13 mouse cellular contexts compared by ENCODE assay signal in the genomic region with DNA sequence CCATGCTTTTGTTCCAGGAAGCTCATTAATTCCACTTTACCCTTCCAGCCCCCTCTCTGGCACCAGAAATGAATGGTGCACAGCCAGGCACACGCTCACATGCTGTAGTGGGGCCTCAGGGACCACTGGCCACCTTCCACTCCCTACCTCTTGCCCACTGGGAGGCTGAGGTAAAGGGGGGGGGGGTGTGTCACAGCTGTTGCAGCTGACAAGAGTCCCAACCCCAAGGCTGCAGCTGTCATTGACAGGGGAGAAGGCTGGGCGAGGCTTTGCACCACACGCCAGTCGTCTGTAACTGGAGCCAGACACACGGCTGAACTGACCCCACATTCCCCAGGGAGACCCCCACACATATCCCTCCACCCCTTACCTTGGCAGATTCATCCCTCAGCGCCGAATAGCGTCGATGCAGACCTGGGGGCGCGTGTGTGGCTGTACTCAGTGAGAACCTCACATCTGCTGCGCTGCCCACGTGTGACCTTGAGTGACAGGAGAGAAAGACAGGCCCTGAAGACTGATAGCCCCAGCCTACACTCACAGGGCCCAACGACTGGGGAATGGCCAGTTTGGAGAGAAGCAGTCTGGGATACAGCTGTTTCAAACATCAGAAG. TPM values are rescaled to one million over a fixed set of nuclear protein-coding genes. Genes with fewer than 3 reads are reported as not detected.
DNase-seq lines count a peak whose midpoint lies in the region; ATAC-seq and TF ChIP-seq lines count a peak whose summit lies in the region.
"Had no signal": no experiment of that assay in that cellular context is flagged by ENCODE, and none has a peak within 500 bp of the region (broad histone marks: within the 10 kb centered on the region; RNA-seq: fewer than 3 reads in every experiment).

No protein-coding gene starts in this region.

- peaks cover 11% of the 10 kb centered on the region for H3K4me1 ChIP-seq in hindbrain, embryonic 12.5 days
- H3K4me1 ChIP-seq in midbrain, embryonic 13.5 days (replicated peaks), result peaks cover 17% of the 10 kb centered on the region

- WGBS in hindbrain, embryonic 12.5 days, result 38% methylated on average over 14 of the region's 14 CpGs
- 56% methylated on average over 14 of the region's 14 CpGs for WGBS in midbrain, embryonic 13.5 days

- ATAC-seq in hindbrain, embryonic 12.5 days (ENCODE audit: low FRiP score), result peak; percentile 49
- peak; percentile 53 for ATAC-seq in midbrain, embryonic 13.5 days

- no peaks in the 10 kb centered on the region for H3K36me3 ChIP-seq in C2C12 (ENCODE audit: control insufficient read depth, insufficient read depth)
- no peaks in the 10 kb centered on the region for H3K36me3 ChIP-seq in hindbrain, embryonic 12.5 days
- H3K36me3 ChIP-seq in midbrain, embryonic 13.5 days, result 0 out of 2 replicates have a peak, but pooled peaks cover 4% of the 10 kb centered on the region

- DNase-seq in NIH3T3 (ENCODE audit: low read depth), result peak; percentile 8
- DNase-seq in spleen, postnatal 14 days (ENCODE audit: low spot score in 2 of 2), result no peak
- no peak for DNase-seq in layer of hippocampus, adult 9-10 months (ENCODE audit: low spot score)
- DNase-seq in left cerebral cortex, postnatal 25 days (ENCODE audit: low spot score in 2 of 2), result no peak
- DNase-seq: cerebellum, adult 8-10 months; gastrocnemius, postnatal 25 days; lung, adult 18-20 months; right cerebral cortex, postnatal 14 days had no signal

- H3K4me3 ChIP-seq in C2C12 (ENCODE audit: insufficient read depth, poor library complexity, severe bottlenecking), result no peak overlapping the region
- no peak overlapping the region for H3K4me3 ChIP-seq in hindbrain, embryonic 12.5 days
- no peak overlapping the region for H3K4me3 ChIP-seq in midbrain, embryonic 13.5 days (replicated peaks)
- H3K4me3 ChIP-seq: erythroblast, embryonic 14.5 days had no signal

- H3K27me3 ChIP-seq in C2C12 (ENCODE audit: control insufficient read depth, insufficient read depth, insufficient read length), result peaks cover 4% of the 10 kb centered on the region
- H3K27me3 ChIP-seq in hindbrain, embryonic 12.5 days, result no peaks in the 10 kb centered on the region
- no peaks in the 10 kb centered on the region for H3K27me3 ChIP-seq in midbrain, embryonic 13.5 days

- H3K27ac ChIP-seq in hindbrain, embryonic 12.5 days, result peak overlapping the region; percentile 36; the same call in 1 of the 2 replicates
- peak overlapping the region; percentile 19 for H3K27ac ChIP-seq in midbrain, embryonic 13.5 days
- H3K27ac ChIP-seq: kidney, postnatal 0 days had no signal

- no peaks in the 10 kb centered on the region for H3K9me3 ChIP-seq in hindbrain, embryonic 12.5 days (replicated peaks)
- H3K9me3 ChIP-seq in midbrain, embryonic 13.5 days, result no peaks in the 10 kb centered on the region

- no peaks in the 10 kb centered on the region for H3K79me3 ChIP-seq in C2C12 (ENCODE audit: low read depth)

- intact Hi-C loops in left cerebral cortex, postnatal 25 days (cut with DNase I), result no loop called here

- no peaks in the 10 kb centered on the region for H3K79me2 ChIP-seq in C2C12 (ENCODE audit: control insufficient read depth, insufficient read depth)

- no peak overlapping the region for H3K9ac ChIP-seq in hindbrain, embryonic 12.5 days
- H3K9ac ChIP-seq in midbrain, embryonic 13.5 days (replicated peaks), result 0 out of 2 replicates have a peak overlapping the region, but pooled peaks have one; percentile 10

- TF ChIP-seq CTCF in C2C12 (IDR thresholded peaks at IDR 0.05; ENCODE audit: control insufficient read depth, insufficient read depth, insufficient read length), result no peak

- H3ac ChIP-seq in C2C12 (ENCODE audit: control insufficient read depth, insufficient read length, low read depth), result no peak overlapping the region

- no peak overlapping the region for H3K4me2 ChIP-seq in hindbrain, embryonic 12.5 days (replicated peaks)
- no peak overlapping the region for H3K4me2 ChIP-seq in midbrain, embryonic 13.5 days (replicated peaks)

TF ChIP-seq in C2C12, 6 proteins besides CTCF, POLR2A, EP300 and RAD21:
- TF ChIP-seq USF1 (IDR thresholded peaks at IDR 0.05; ENCODE audit: low read depth) (no peak), MAX (IDR thresholded peaks at IDR 0.05) (no peak), MYOD1 (IDR thresholded peaks at IDR 0.05; ENCODE audit: control insufficient read depth, insufficient read length, low read depth) (peak; percentile 72)

RNA-seq across cellular contexts. Expression of gene Ppfia4, which starts 11.9 kb away (rescaled TPM):
- polyA plus RNA-seq in C2C12 (2012; fragmentation: generic; extraction: Trizol), result 0.35 TPM
- 6.3 and 7.8 TPM in 2 replicates for polyA plus RNA-seq in hindbrain, embryonic 12.5 days (2016; fragmentation: Nextera tagmentation; extraction: Ambion mirVana)
- polyA plus RNA-seq in midbrain, embryonic 13.5 days (2015; fragmentation: Nextera tagmentation; extraction: Ambion mirVana), result 6.5 and 7.0 TPM in 2 replicates
- 10 to 100 TPM; 43.3 to 49.4 TPM for total RNA-seq in left cerebral cortex, postnatal 25 days (2021)

RNA-seq across cellular contexts. Expression of gene Myog, which starts 31.0 kb away (rescaled TPM):
- polyA plus RNA-seq in C2C12 (2012; fragmentation: generic; extraction: Trizol), result 22.0 TPM
- polyA plus RNA-seq in hindbrain, embryonic 12.5 days (2016; fragmentation: Nextera tagmentation; extraction: Ambion mirVana), result 7.8 and 36.7 TPM in 2 replicates
- not detected in 2 replicates for polyA plus RNA-seq in midbrain, embryonic 13.5 days (2015; fragmentation: Nextera tagmentation; extraction: Ambion mirVana)
- total RNA-seq in left cerebral cortex, postnatal 25 days (2021), result not detected
- polyA plus RNA-seq: erythroblast, embryonic 14.5 days had no signal

RNA-seq across cellular contexts. Expression of gene Tmem183a, which starts 41.0 kb away (rescaled TPM):
- 85.2 TPM for polyA plus RNA-seq in C2C12 (2012; fragmentation: generic; extraction: Trizol)
- polyA plus RNA-seq in hindbrain, embryonic 12.5 days (2016; fragmentation: Nextera tagmentation; extraction: Ambion mirVana), result 109 and 123 TPM in 2 replicates
- polyA plus RNA-seq in midbrain, embryonic 13.5 days (2015; fragmentation: Nextera tagmentation; extraction: Ambion mirVana), result 128 TPM in 2 replicates
- 10 to 100 TPM; 67.2 to 72.9 TPM for total RNA-seq in left cerebral cortex, postnatal 25 days (2021)
